Mouse (Mus musculus): ENCODE measurements around the gene Rtn4r. TPM values are rescaled to one million over a fixed set of nuclear protein-coding genes. Genes with fewer than 3 reads are reported as not detected.

Gene Rtn4r
- polyA plus RNA-seq (2012; rRNA removed; ENCODE audit: low replicate concordance) = 1.0 and 6.5 TPM in 2 replicates

GRCm38 (mm10) chr16:18127241-18127861 is at the start of gene Rtn4r:
Gene Rtn4r, plus strand, starts transcription at chr16:18127642.

Other genes starting within 250 kb of the Rtn4r start
- gene Gm20518, start 236.0 kb upstream of the Rtn4r start, polyA plus RNA-seq (2012; rRNA removed; ENCODE audit: low replicate concordance) = 0.66 and 1.6 TPM in 2 replicates
- gene Tssk1, start 233.4 kb upstream of the Rtn4r start, polyA plus RNA-seq (2012; rRNA removed; ENCODE audit: low replicate concordance) = 0.14 and 0.16 TPM in 2 replicates
- gene Dgcr2, start 229.1 kb upstream of the Rtn4r start, polyA plus RNA-seq (2012; rRNA removed; ENCODE audit: low replicate concordance) = 101 and 165 TPM in 2 replicates
- not detected in 2 replicates for gene Tssk2, start 229.0 kb upstream of the Rtn4r start, polyA plus RNA-seq (2012; rRNA removed; ENCODE audit: low replicate concordance)
- 26.6 and 29.1 TPM in 2 replicates for gene Ess2, start 216.3 kb upstream of the Rtn4r start, polyA plus RNA-seq (2012; rRNA removed; ENCODE audit: low replicate concordance)
- not detected in 2 replicates for gene Gsc2, start 212.6 kb upstream of the Rtn4r start, polyA plus RNA-seq (2012; rRNA removed; ENCODE audit: low replicate concordance)
- 860 and 1,002 TPM in 2 replicates for gene Slc25a1, start 199.4 kb upstream of the Rtn4r start, polyA plus RNA-seq (2012; rRNA removed; ENCODE audit: low replicate concordance)
- gene Vpreb2, start 147.2 kb upstream of the Rtn4r start, polyA plus RNA-seq (2012; rRNA removed; ENCODE audit: low replicate concordance) = not detected in 2 replicates
- gene Dgcr6, start 74.8 kb upstream of the Rtn4r start, polyA plus RNA-seq (2012; rRNA removed; ENCODE audit: low replicate concordance) = 88.4 and 98.1 TPM in 2 replicates
- gene Prodh, start 37.4 kb upstream of the Rtn4r start, polyA plus RNA-seq (2012; rRNA removed; ENCODE audit: low replicate concordance) = 38.0 and 55.1 TPM in 2 replicates
- gene Ccdc188, start 90.2 kb downstream of the Rtn4r start, polyA plus RNA-seq (2012; rRNA removed; ENCODE audit: low replicate concordance) = not detected in 2 replicates
- gene Zdhhc8, start 107.5 kb downstream of the Rtn4r start, polyA plus RNA-seq (2012; rRNA removed; ENCODE audit: low replicate concordance) = 43.9 and 80.8 TPM in 2 replicates
- gene Trmt2a, start 121.0 kb downstream of the Rtn4r start, polyA plus RNA-seq (2012; rRNA removed; ENCODE audit: low replicate concordance) = 54.7 and 82.4 TPM in 2 replicates
- gene Ranbp1, start 121.1 kb downstream of the Rtn4r start, polyA plus RNA-seq (2012; rRNA removed; ENCODE audit: low replicate concordance) = 27.0 and 76.4 TPM in 2 replicates
- gene Gm49776, start 130.7 kb downstream of the Rtn4r start, polyA plus RNA-seq (2012; rRNA removed; ENCODE audit: low replicate concordance) = not detected in 2 replicates
- 18.0 and 38.7 TPM in 2 replicates for gene Dgcr8, start 161.6 kb downstream of the Rtn4r start, polyA plus RNA-seq (2012; rRNA removed; ENCODE audit: low replicate concordance)
- 33.7 and 50.1 TPM in 2 replicates for gene Tango2, start 220.5 kb downstream of the Rtn4r start, polyA plus RNA-seq (2012; rRNA removed; ENCODE audit: low replicate concordance)
- 15.8 and 25.0 TPM in 2 replicates for gene Arvcf, start 220.5 kb downstream of the Rtn4r start, polyA plus RNA-seq (2012; rRNA removed; ENCODE audit: low replicate concordance)

Measured in subcutaneous adipose tissue, adult 2 months (tissue).